8 mouse cellular contexts compared by ENCODE assay signal in the genomic region with DNA sequence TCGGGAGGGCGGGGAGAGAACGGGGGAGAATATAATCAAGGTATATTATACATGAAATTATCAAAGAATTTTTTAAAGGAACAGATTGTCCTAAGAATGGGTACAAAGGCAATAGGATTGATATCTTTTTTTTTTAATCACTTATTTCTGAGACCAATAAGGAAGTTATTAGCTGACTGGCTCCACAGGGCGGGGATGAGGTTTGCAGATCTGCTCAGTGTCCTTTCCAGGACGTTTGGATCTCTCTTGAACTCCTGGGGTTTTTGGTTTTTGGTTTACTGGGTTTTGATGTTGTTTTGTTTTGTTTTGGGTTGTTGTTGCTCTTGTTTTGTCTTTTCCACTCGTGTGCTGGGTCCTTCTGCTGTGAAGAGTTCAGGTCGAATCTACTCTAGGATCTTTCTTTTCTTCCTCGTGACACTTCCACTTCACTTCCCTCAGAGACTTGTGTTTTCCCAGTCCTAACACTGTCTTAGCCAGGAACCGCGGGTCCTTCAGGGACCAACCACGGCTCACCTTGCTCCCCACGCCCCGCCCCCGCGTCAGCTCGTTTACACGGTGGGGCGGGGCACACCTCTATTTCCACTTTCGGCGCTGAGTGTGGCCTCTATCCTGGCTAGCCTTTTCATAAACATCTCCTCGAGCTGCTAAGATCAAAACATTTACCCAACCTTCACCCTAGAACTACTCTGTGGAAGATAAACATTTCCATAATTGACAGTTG. TPM values are rescaled to one million over a fixed set of nuclear protein-coding genes. Genes with fewer than 3 reads are reported as not detected.
A peak's percentile ranks its signal among the peaks of the same experiment; 100 is the strongest.
DNase-seq lines count a peak whose midpoint lies in the region; ATAC-seq and TF ChIP-seq lines count a peak whose summit lies in the region.

No protein-coding gene starts in this region.

- peak; percentile 86 for ATAC-seq in megakaryocyte progenitor cell, adult 5-6 weeks (replicated peaks; ENCODE audit: poor library complexity)

- H3K27ac ChIP-seq in ES-Bruce4 (ENCODE audit: insufficient read depth, low read length): peak overlapping the region; percentile 40; the same call in 1 of the 2 replicates
- no peak overlapping the region for H3K27ac ChIP-seq in embryonic fibroblast, embryonic 13.5 days (ENCODE audit: insufficient read depth, low read length)
- H3K27ac ChIP-seq in spleen, adult 2 months (ENCODE audit: insufficient read depth, low read length): peak overlapping the region; percentile 89

- peaks cover 2% of the 10 kb centered on the region for H3K4me1 ChIP-seq in ES-Bruce4 (ENCODE audit: control insufficient read depth, insufficient read depth, low read length)
- H3K4me1 ChIP-seq in embryonic fibroblast, embryonic 13.5 days (ENCODE audit: control insufficient read depth, insufficient read depth, low read length): no peaks in the 10 kb centered on the region
- no peaks in the 10 kb centered on the region for H3K4me1 ChIP-seq in spleen, adult 2 months (ENCODE audit: control insufficient read depth, insufficient read depth, insufficient read length)

- DNase-seq in brain, adult 2 months (ENCODE audit: low read depth, low spot score): peak; percentile 81
- peak; percentile 59 to 65 for DNase-seq in heart, postnatal 14 days
- DNase-seq in kidney, postnatal 4 days: peak; percentile 80 to 88
- DNase-seq in spleen, adult 2 months (ENCODE audit: low read depth in 1 of 2, low spot score in 2 of 2): peak; percentile 47 to 73
- DNase-seq in frontal cortex, postnatal 10 days (ENCODE audit: low spot score in 2 of 2): no peak

- H3K4me3 ChIP-seq in ES-Bruce4 (ENCODE audit: low read depth, low read length): peak overlapping the region; percentile 48
- peak overlapping the region; percentile 47 for H3K4me3 ChIP-seq in embryonic fibroblast, embryonic 13.5 days (ENCODE audit: insufficient read depth, low read length)
- H3K4me3 ChIP-seq in spleen, adult 2 months (ENCODE audit: extremely low read depth, insufficient read depth, insufficient read length): peak overlapping the region; percentile 53

- no peak for TF ChIP-seq CTCF in ES-Bruce4 (IDR thresholded peaks at IDR 0.05; ENCODE audit: low read depth, low read length)
- no peak for TF ChIP-seq CTCF in embryonic fibroblast, embryonic 13.5 days (IDR thresholded peaks at IDR 0.05; ENCODE audit: borderline replicate concordance, insufficient read depth, low read length)
- no peak for TF ChIP-seq CTCF in spleen, adult 2 months (IDR thresholded peaks at IDR 0.05; ENCODE audit: extremely low read depth, insufficient read depth, insufficient read length, insufficient replicate concordance)

- intact Hi-C loops in heart, postnatal 14 days (cut with DNase I): no loop called here

- TF ChIP-seq EP300 in ES-Bruce4 (IDR thresholded peaks at IDR 0.05; ENCODE audit: insufficient read depth, low read depth, low read length): no peak

- WGBS in spleen, adult 2 months: 12% methylated on average over 21 of the region's 21 CpGs

- H3K27me3 ChIP-seq in ES-Bruce4 (ENCODE audit: control insufficient read depth, insufficient read depth, low read length, poor library complexity, severe bottlenecking): no peaks in the 10 kb centered on the region
- H3K27me3 ChIP-seq in spleen, adult 2 months (ENCODE audit: control insufficient read depth, insufficient read depth, low read length): no peaks in the 10 kb centered on the region

- no peaks in the 10 kb centered on the region for H3K9me3 ChIP-seq in ES-Bruce4 (replicated peaks; ENCODE audit: control insufficient read depth, insufficient read depth, low read length, poor library complexity, severe bottlenecking)

- peak overlapping the region; percentile 4; the same call in 1 of the 2 replicates for H3K9ac ChIP-seq in ES-Bruce4 (ENCODE audit: low read depth, poor library complexity, severe bottlenecking)

- TF ChIP-seq POLR2A in ES-Bruce4 (IDR thresholded peaks at IDR 0.05; ENCODE audit: insufficient read depth, low read length): no peak
- TF ChIP-seq POLR2A in embryonic fibroblast, embryonic 13.5 days (IDR thresholded peaks at IDR 0.05; ENCODE audit: low read depth, low read length): no peak
- TF ChIP-seq POLR2A in spleen, adult 2 months (IDR thresholded peaks at IDR 0.05; ENCODE audit: low read depth, low read length): no peak

- H3K36me3 ChIP-seq in ES-Bruce4 (ENCODE audit: control insufficient read depth, insufficient read depth, low read length, poor library complexity, severe bottlenecking): no peaks in the 10 kb centered on the region
- H3K36me3 ChIP-seq in spleen, adult 2 months (ENCODE audit: control insufficient read depth, insufficient read depth, low read length): peaks cover 12% of the 10 kb centered on the region

RNA-seq across cellular contexts. Expression of a gene that starts 26.3 kb away (rescaled TPM):
- 6.8 and 6.9 TPM in 2 replicates for polyA plus RNA-seq in ES-Bruce4 (2011; ENCODE audit: insufficient read depth, insufficient read length, low read depth, missing spikeins)
- 1.5 and 3.3 TPM in 2 replicates for polyA plus RNA-seq in embryonic fibroblast, embryonic 13.5 days (2011; ENCODE audit: insufficient read length, low read depth, missing spikeins)
- 100 to 1,000 TPM; 741 to 790 TPM for total RNA-seq in heart, postnatal 14 days (2021)
- 1.3 and 2.6 TPM in 2 replicates for total RNA-seq in megakaryocyte progenitor cell, adult 5-6 weeks (2015)
- 7.2 and 8.9 TPM in 2 replicates for total RNA-seq in megakaryocyte progenitor cell, adult 5-6 weeks (2017)
- polyA plus RNA-seq in spleen, adult 2 months (2012; rRNA removed): 24.0 and 27.5 TPM in 2 replicates

RNA-seq across cellular contexts. Expression of a gene that starts 37.6 kb away (rescaled TPM):
- polyA plus RNA-seq in ES-Bruce4 (2011; ENCODE audit: insufficient read depth, insufficient read length, low read depth, missing spikeins): 11.7 and 13.7 TPM in 2 replicates
- polyA plus RNA-seq in embryonic fibroblast, embryonic 13.5 days (2011; ENCODE audit: insufficient read length, low read depth, missing spikeins): 20.3 and 27.4 TPM in 2 replicates
- total RNA-seq in heart, postnatal 14 days (2021): 10 to 100 TPM; 12.0 to 13.0 TPM
- 18.9 and 19.5 TPM in 2 replicates for total RNA-seq in megakaryocyte progenitor cell, adult 5-6 weeks (2015)
- total RNA-seq in megakaryocyte progenitor cell, adult 5-6 weeks (2017): 24.9 and 27.2 TPM in 2 replicates
- polyA plus RNA-seq in spleen, adult 2 months (2012; rRNA removed): 93.6 and 101 TPM in 2 replicates

Comparison
In these comparisons a context has a peak if more than half of its experiments do, and no peak if none do; other contexts are left out.
1. DNase-seq: peak in brain, adult 2 months (single experiment), heart, postnatal 14 days (2 of 2), kidney, postnatal 4 days (2 of 2) and spleen, adult 2 months (2 of 2); none in frontal cortex, postnatal 10 days (0 of 2).
2. Peak in every context shown above with its lines, with median percentiles within 50 percentile points of each other: H3K4me3 ChIP-seq.